Comparison of ENCODE assay signal across 9 mouse cellular contexts in genomic region chr5:24973228-24973627, GRCm38 (mm10).
DNase-seq lines count a peak whose midpoint lies in the region; ATAC-seq lines count a peak whose summit lies in the region.
"Had no signal": no experiment of that assay in that cellular context is flagged by ENCODE, and none has a peak within 500 bp of the region (broad histone marks: within the 10 kb centered on the region; RNA-seq: fewer than 3 reads in every experiment).

No protein-coding gene starts in this region.

- no peak overlapping the region for H3K9ac ChIP-seq in forebrain, embryonic 13.5 days

- no peaks in the 10 kb centered on the region for H3K36me3 ChIP-seq in forebrain, embryonic 13.5 days (ENCODE audit: poor library complexity, severe bottlenecking)

- H3K4me3 ChIP-seq in forebrain, embryonic 13.5 days: no peak overlapping the region

- H3K4me1 ChIP-seq in forebrain, embryonic 13.5 days: no peaks in the 10 kb centered on the region

- peak; percentile 37 for DNase-seq in cerebellum, adult 11 months
- DNase-seq in cerebellum, adult 8-10 months: no peak
- peak; percentile 78 for DNase-seq in heart, postnatal 4 days
- peak; percentile 67 for DNase-seq in lung, postnatal 36 days
- peak; percentile 76 to 88 for DNase-seq in thymus, postnatal 36 days
- no peak for DNase-seq in left cerebral cortex, adult 18-20 months (ENCODE audit: low spot score in 2 of 2)

- H3K4me2 ChIP-seq in forebrain, embryonic 13.5 days: no peak overlapping the region

- ATAC-seq in common myeloid progenitor, adult 5-6 weeks (replicated peaks; ENCODE audit: low read depth, poor library complexity, severe bottlenecking): peak; percentile 57
- ATAC-seq in forebrain, embryonic 13.5 days: no peak

- WGBS in forebrain, embryonic 13.5 days: 75% methylated on average over 13 of the region's 13 CpGs

- no peaks in the 10 kb centered on the region for H3K9me3 ChIP-seq in forebrain, embryonic 13.5 days (replicated peaks)

- H3K27ac ChIP-seq in forebrain, embryonic 13.5 days: no peak overlapping the region
- H3K27ac ChIP-seq: macrophage had no signal

- no peaks in the 10 kb centered on the region for H3K27me3 ChIP-seq in forebrain, embryonic 13.5 days

Comparison
In these comparisons a context has a peak if more than half of its experiments do, and no peak if none do; other contexts are left out.
1. DNase-seq: peak in cerebellum, adult 11 months (single experiment), heart, postnatal 4 days (single experiment), lung, postnatal 36 days (single experiment) and thymus, postnatal 36 days (2 of 2); none in cerebellum, adult 8-10 months (single experiment) and left cerebral cortex, adult 18-20 months (0 of 2).